Mouse (Mus musculus) G1E (cell line): ENCODE results near the gene Hsd17b11.

Experiments
- CTCF ChIP-seq: IDR thresholded peaks from 2 replicates; pipeline ENCODE4 v1.5.1; 2012; ENCODE audit warnings: low read depth, low read length, inconsistent platforms, mixed read lengths
- GATA1 ChIP-seq: IDR thresholded peaks from 2 replicates; pipeline ENCODE4 v1.6.1; 2012; ENCODE audit warnings: borderline replicate concordance, low read length, inconsistent platforms, mixed read lengths

DNA sequence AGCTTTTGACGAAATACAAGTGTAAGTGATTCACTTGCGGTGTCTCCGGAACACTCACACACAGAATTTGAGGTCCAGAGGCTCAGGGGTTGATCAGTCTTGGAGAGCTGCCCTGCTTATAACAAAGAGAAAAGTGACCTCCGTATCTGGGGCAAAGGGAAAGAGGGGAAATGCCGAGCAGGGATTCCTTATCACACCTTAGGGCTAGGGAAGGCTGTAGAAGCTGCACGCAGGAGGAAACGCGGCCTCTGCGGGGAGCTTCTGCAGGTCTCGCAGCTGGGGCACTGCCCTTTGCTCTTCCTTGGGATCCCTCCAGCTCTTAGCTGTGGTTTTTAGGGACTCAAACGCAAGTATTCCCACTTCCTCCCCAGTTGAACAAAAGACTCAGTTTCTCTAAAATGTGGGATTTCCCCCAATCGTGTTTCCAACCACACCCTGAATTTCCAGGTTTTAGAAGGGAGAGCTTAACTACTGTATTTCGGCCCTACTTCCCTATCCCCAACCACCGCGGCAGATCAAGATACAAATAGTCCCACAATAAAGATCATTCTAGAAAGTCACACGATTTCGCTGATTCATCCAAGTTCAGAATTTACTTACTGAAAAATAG, 3.6 kb upstream of the Hsd17b11 start:
- TF ChIP-seq CTCF (no peak), GATA1 (no peak)
